Mouse (Mus musculus): ENCODE measurements around the gene Pld1. TPM values are rescaled to one million over a fixed set of nuclear protein-coding genes. Genes with fewer than 3 reads are reported as not detected.
"Not testable (repeated sequence)": the region's sequence is repeated elsewhere in the genome, so short reads cannot be mapped to it uniquely, and the experiment has no call there.

Pld1 gene
- polyA plus RNA-seq, 1 experiment from 2014 or later = 7.6 TPM

DNA sequence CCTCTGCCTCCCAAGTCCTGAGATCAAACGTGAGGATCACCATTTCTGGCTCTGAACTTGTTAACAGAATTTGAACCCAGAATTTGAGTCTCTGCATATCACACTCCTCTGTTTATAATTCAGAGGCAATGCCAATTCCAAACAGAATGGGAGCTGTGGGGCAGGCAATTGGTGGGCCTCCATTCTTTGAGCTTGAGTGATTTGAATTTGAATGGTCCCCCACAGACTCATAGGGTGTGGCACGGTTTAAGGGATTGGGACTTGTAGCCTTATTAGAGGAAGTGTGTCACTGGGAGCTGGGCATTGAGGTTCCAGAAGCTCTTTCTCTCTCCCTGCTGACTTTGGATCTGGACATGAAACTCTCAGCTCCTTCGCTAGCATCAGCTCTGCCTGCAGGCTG, 2.9 kb upstream of the Pld1 start:
- H3K4me1 ChIP-seq (ENCODE audit: control insufficient read depth, insufficient read depth, low read length) = no peaks in the 10 kb centered on the region
- no peaks in the 10 kb centered on the region for H3K36me3 ChIP-seq (ENCODE audit: control insufficient read depth, insufficient read depth, low read length)
- H3K4me3 ChIP-seq (ENCODE audit: low read depth, low read length) = no peak overlapping the region
- no peak overlapping the region for H3K4me2 ChIP-seq (replicated peaks; ENCODE audit: low read depth, low read length)
- H3K27ac ChIP-seq (ENCODE audit: low read length) = no peak overlapping the region
- 73% methylated on average over 3 of the region's 3 CpGs for WGBS
- no peak for ATAC-seq (ENCODE audit: insufficient number of reproducible peaks, insufficient read depth, low FRiP score, low read depth)
- no peaks in the 10 kb centered on the region for H3K27me3 ChIP-seq (ENCODE audit: control insufficient read depth, insufficient read depth, low read length)
- H3K9me3 ChIP-seq (ENCODE audit: control insufficient read depth, low read depth, low read length) = no peaks in the 10 kb centered on the region
- H3K9ac ChIP-seq (replicated peaks; ENCODE audit: low read depth, low read length) = no peak overlapping the region

DNA sequence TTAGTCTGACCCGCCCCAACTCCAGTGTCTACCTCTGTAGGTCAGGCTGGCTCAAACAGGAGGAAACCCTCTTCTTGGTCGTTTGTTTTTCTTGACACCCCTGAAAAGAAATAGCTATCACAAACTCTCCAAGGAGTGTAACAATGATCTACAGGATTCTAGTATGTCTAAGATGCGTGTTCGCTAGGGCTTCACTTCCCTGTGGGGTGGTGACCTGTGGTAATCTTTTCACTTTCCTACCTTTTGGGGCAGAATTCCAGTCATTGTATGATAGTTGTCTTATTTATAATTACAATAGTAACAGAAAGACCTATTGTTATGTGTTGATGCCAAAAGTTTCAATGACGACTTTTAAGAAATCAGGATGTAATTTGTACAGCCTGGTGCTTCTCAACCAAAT, 1.8 kb upstream of the Pld1 start:
- H3K9me3 ChIP-seq (ENCODE audit: control insufficient read depth, low read depth, low read length) = no peaks in the 10 kb centered on the region
- H3K27ac ChIP-seq (ENCODE audit: low read length) = no peak overlapping the region
- ATAC-seq (ENCODE audit: insufficient number of reproducible peaks, insufficient read depth, low FRiP score, low read depth) = no peak
- H3K4me2 ChIP-seq (replicated peaks; ENCODE audit: low read depth, low read length) = no peak overlapping the region
- no peak overlapping the region for H3K4me3 ChIP-seq (ENCODE audit: low read depth, low read length)
- no peak overlapping the region for H3K9ac ChIP-seq (replicated peaks; ENCODE audit: low read depth, low read length)
- H3K4me1 ChIP-seq (ENCODE audit: control insufficient read depth, insufficient read depth, low read length) = peaks cover 4% of the 10 kb centered on the region; the same call in 1 of the 2 replicates
- H3K36me3 ChIP-seq (ENCODE audit: control insufficient read depth, insufficient read depth, low read length) = no peaks in the 10 kb centered on the region
- H3K27me3 ChIP-seq (ENCODE audit: control insufficient read depth, insufficient read depth, low read length) = no peaks in the 10 kb centered on the region
- WGBS = 77% methylated on average over 5 of the region's 5 CpGs

- ATAC-seq (ENCODE audit: insufficient number of reproducible peaks, insufficient read depth, low FRiP score, low read depth) = no peak
- Histone ChIP-seq H3K4me3 (ENCODE audit: low read depth, low read length) (no peak overlapping the region), H3K36me3 (ENCODE audit: control insufficient read depth, insufficient read depth, low read length) (no peaks in the 10 kb centered on the region), H3K9me3 (ENCODE audit: control insufficient read depth, low read depth, low read length) (no peaks in the 10 kb centered on the region), H3K4me1 (ENCODE audit: control insufficient read depth, insufficient read depth, low read length) (peaks cover 4% of the 10 kb centered on the region; the same call in 1 of the 2 replicates), H3K4me2 (replicated peaks; ENCODE audit: low read depth, low read length) (no peak overlapping the region; the same call in 1 of the 2 replicates), H3K9ac (replicated peaks; ENCODE audit: low read depth, low read length) (no peak overlapping the region), H3K27ac (ENCODE audit: low read length) (no peak overlapping the region), H3K27me3 (ENCODE audit: control insufficient read depth, insufficient read depth, low read length) (no peaks in the 10 kb centered on the region)
- 74% methylated on average over 13 of the region's 13 CpGs for WGBS
These were observed 1.1 kb upstream of the Pld1 start for GRCm38 (mm10) chr3:27937144-27938110.

DNA sequence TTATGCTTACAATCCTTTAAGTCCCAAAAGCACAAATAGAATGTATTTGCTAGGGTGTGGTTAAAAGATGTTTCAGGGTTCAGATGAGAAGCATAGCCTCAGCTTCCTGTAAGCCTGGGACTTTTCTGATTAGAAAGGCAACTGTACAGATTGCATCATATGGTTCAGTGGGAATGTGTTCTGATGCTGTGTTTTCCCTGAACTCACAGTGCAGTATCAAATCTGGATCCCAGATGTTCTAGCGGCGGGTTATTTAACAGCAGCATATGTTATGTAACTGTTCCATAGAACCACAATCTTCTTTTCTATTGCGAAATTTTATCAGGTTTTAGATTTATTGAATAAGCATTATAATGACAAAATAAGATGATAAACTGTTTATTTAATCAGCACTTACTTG, 3.1 kb downstream of the Pld1 start:
- Histone ChIP-seq H3K27me3 (ENCODE audit: control insufficient read depth, insufficient read depth, low read length) (no peaks in the 10 kb centered on the region), H3K9ac (replicated peaks; ENCODE audit: low read depth, low read length) (no peak overlapping the region), H3K4me2 (replicated peaks; ENCODE audit: low read depth, low read length) (no peak overlapping the region), H3K4me3 (ENCODE audit: low read depth, low read length) (no peak overlapping the region), H3K4me1 (ENCODE audit: control insufficient read depth, insufficient read depth, low read length) (peaks cover 4% of the 10 kb centered on the region; the same call in 1 of the 2 replicates), H3K9me3 (ENCODE audit: control insufficient read depth, low read depth, low read length) (no peaks in the 10 kb centered on the region), H3K27ac (ENCODE audit: low read length) (no peak overlapping the region), H3K36me3 (ENCODE audit: control insufficient read depth, insufficient read depth, low read length) (no peaks in the 10 kb centered on the region)
- ATAC-seq (ENCODE audit: insufficient number of reproducible peaks, insufficient read depth, low FRiP score, low read depth) = no peak
- 80% methylated on average over 3 of the region's 3 CpGs for WGBS

GRCm38 (mm10) chr3:27942991-27943390, 4.5 kb downstream of the Pld1 start:
- Histone ChIP-seq H3K27ac (ENCODE audit: low read length) (no peak overlapping the region), H3K27me3 (ENCODE audit: control insufficient read depth, insufficient read depth, low read length) (no peaks in the 10 kb centered on the region), H3K9ac (replicated peaks; ENCODE audit: low read depth, low read length) (no peak overlapping the region), H3K9me3 (ENCODE audit: control insufficient read depth, low read depth, low read length) (no peaks in the 10 kb centered on the region), H3K36me3 (ENCODE audit: control insufficient read depth, insufficient read depth, low read length) (no peaks in the 10 kb centered on the region), H3K4me3 (ENCODE audit: low read depth, low read length) (no peak overlapping the region), H3K4me1 (ENCODE audit: control insufficient read depth, insufficient read depth, low read length) (peaks cover 4% of the 10 kb centered on the region; the same call in 1 of the 2 replicates), H3K4me2 (replicated peaks; ENCODE audit: low read depth, low read length) (no peak overlapping the region)
- WGBS = 71% methylated on average over 7 of the region's 7 CpGs
- ATAC-seq (ENCODE audit: insufficient number of reproducible peaks, insufficient read depth, low FRiP score, low read depth) = no peak

DNA sequence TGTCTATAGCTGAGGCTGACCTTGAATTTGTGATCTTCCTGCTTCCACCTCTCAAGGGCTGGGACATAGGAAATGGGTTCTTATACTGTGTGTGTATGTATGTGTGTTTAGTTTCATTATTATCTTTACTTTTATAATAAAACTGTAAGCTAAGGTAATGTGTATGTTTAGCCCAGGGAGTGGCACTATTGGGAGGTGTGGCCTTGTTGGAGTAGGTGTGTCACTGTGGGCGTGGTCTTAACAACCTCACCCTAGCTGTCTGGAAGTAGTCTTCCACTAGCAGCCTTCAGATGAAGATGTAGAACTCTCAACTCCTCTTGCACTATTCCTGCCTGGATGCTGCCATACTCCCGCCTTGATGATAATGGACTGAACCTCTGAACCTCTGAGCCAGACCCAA, 6.9 kb downstream of the Pld1 start:
- H3K4me3 ChIP-seq (ENCODE audit: low read depth, low read length); H3K4me1 ChIP-seq (ENCODE audit: control insufficient read depth, insufficient read depth, low read length); H3K36me3 ChIP-seq (ENCODE audit: control insufficient read depth, insufficient read depth, low read length); H3K4me2 ChIP-seq (replicated peaks; ENCODE audit: low read depth, low read length); H3K9me3 ChIP-seq (ENCODE audit: control insufficient read depth, low read depth, low read length); H3K27me3 ChIP-seq (ENCODE audit: control insufficient read depth, insufficient read depth, low read length); H3K27ac ChIP-seq (ENCODE audit: low read length); ATAC-seq (ENCODE audit: insufficient number of reproducible peaks, insufficient read depth, low FRiP score, low read depth); H3K9ac ChIP-seq (replicated peaks; ENCODE audit: low read depth, low read length): not testable (repeated sequence)
- 82% methylated on average over 2 of the region's 2 CpGs for whole genome bisulfite sequencing

- WGBS = 76% methylated on average over 5 of the region's 5 CpGs
- Histone ChIP-seq H3K9me3 (ENCODE audit: control insufficient read depth, low read depth, low read length) (no peaks in the 10 kb centered on the region), H3K36me3 (ENCODE audit: control insufficient read depth, insufficient read depth, low read length) (no peaks in the 10 kb centered on the region), H3K27me3 (ENCODE audit: control insufficient read depth, insufficient read depth, low read length) (no peaks in the 10 kb centered on the region), H3K4me2 (replicated peaks; ENCODE audit: low read depth, low read length) (no peak overlapping the region), H3K9ac (replicated peaks; ENCODE audit: low read depth, low read length) (no peak overlapping the region), H3K27ac (ENCODE audit: low read length) (no peak overlapping the region), H3K4me3 (ENCODE audit: low read depth, low read length) (no peak overlapping the region), H3K4me1 (ENCODE audit: control insufficient read depth, insufficient read depth, low read length) (no peaks in the 10 kb centered on the region)
- ATAC-seq (ENCODE audit: insufficient number of reproducible peaks, insufficient read depth, low FRiP score, low read depth) = no peak
These were observed 10.8 kb downstream of the Pld1 start for GRCm38 (mm10) chr3:27949175-27949872.

DNA sequence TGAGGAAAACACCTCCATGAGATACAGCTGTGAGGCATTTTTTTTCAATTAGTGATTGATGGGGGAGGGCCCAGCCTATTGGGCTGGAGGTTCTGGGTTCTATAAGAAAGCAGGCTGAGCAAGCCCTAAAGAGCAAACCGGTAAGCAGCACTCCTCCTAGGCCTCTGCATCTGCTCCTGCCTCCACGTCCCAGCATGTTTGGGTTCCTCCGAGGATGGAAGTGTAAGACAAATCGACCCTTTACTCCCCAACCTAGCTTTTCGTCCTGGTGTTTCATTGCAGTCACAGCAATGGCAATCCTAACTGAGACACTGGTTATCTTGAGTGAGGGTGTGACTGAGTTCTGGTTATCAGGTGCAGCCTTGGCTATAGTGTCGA, 11.4 kb downstream of the Pld1 start:
- Histone ChIP-seq H3K36me3 (ENCODE audit: control insufficient read depth, insufficient read depth, low read length) (no peaks in the 10 kb centered on the region), H3K27ac (ENCODE audit: low read length) (no peak overlapping the region), H3K4me3 (ENCODE audit: low read depth, low read length) (no peak overlapping the region), H3K4me1 (ENCODE audit: control insufficient read depth, insufficient read depth, low read length) (no peaks in the 10 kb centered on the region), H3K9ac (replicated peaks; ENCODE audit: low read depth, low read length) (no peak overlapping the region), H3K4me2 (replicated peaks; ENCODE audit: low read depth, low read length) (no peak overlapping the region), H3K9me3 (ENCODE audit: control insufficient read depth, low read depth, low read length) (no peaks in the 10 kb centered on the region), H3K27me3 (ENCODE audit: control insufficient read depth, insufficient read depth, low read length) (no peaks in the 10 kb centered on the region)
- 84% methylated on average over 6 of the region's 6 CpGs for WGBS
- ATAC-seq (ENCODE audit: insufficient number of reproducible peaks, insufficient read depth, low FRiP score, low read depth) = no peak

Data from stomach, embryonic 14.5 days (tissue).